Mouse (Mus musculus) limb, embryonic 13.5 days (tissue): ENCODE measurements at regions not wholly inside any gene's neighbourhood (a gene's known extent, or its start where the extent isn't known, plus 50 kb on each side); places are given as distances from the start of the nearest gene placed in this dataset.

Experiments used
- ATAC-seq: fragments of 200-750 bp; cut with Nextera tagmentation; 2 replicates; pipeline ENCODE4 v1.8.0; 2017; ENCODE audit warnings: low read depth, moderate number of reproducible peaks, moderate TSS enrichment; ENCODE audit not compliant: low FRiP score
- H3K27ac ChIP-seq: fragments of 300-500 bp; sonication (generic); 2 replicates; pipeline ENCODE4 v1.5.1; 2015; ENCODE audit warnings: inconsistent platforms, mild to moderate bottlenecking, moderate library complexity
- H3K27me3 ChIP-seq: fragments of 300-500 bp; sonication (generic); 2 replicates; pipeline ENCODE4 v1.6.1; 2015; ENCODE audit warnings: mild to moderate bottlenecking, inconsistent platforms
- H3K36me3 ChIP-seq: fragments of 300-500 bp; sonication (generic); 2 replicates; pipeline ENCODE4 v1.6.1; 2015; ENCODE audit warnings: inconsistent platforms, mild to moderate bottlenecking, moderate library complexity
- H3K4me1 ChIP-seq: fragments of 300-500 bp; sonication (generic); 2 replicates; pipeline ENCODE4 v1.6.1; 2015; ENCODE audit warnings: inconsistent platforms
- H3K4me2 ChIP-seq: fragments of 300-500 bp; sonication (generic); replicated peaks from 2 replicates; pipeline ENCODE4 v1.6.1; 2015; ENCODE audit warnings: inconsistent platforms, mild to moderate bottlenecking, moderate library complexity
- H3K4me3 ChIP-seq: fragments of 300-500 bp; sonication (generic); 2 replicates; pipeline ENCODE4 v1.5.1; 2015; ENCODE audit warnings: moderate library complexity, mild to moderate bottlenecking, inconsistent platforms
- H3K9ac ChIP-seq: fragments of 300-500 bp; sonication (generic); 2 replicates; pipeline ENCODE4 v1.6.1; 2015; ENCODE audit warnings: mild to moderate bottlenecking, inconsistent platforms
- H3K9me3 ChIP-seq: fragments of 300-500 bp; sonication (generic); 2 replicates; pipeline ENCODE4 v1.6.1; 2016; ENCODE audit warnings: inconsistent platforms
- WGBS: fragments of 180-500 bp; shearing (Covaris S2); methylation state at CpG from one replicate; pipeline ENCODE4 v1.1.7; 2015; 5-methylcytosine and 5-hydroxymethylcytosine counted together

- peaks cover 58% of the 10 kb centered on the region for H3K4me1 ChIP-seq
- H3K9me3 ChIP-seq: no peaks in the 10 kb centered on the region
- H3K9ac ChIP-seq: no peak overlapping the region
- H3K36me3 ChIP-seq: no peaks in the 10 kb centered on the region
- ATAC-seq: no peak
- H3K4me2 ChIP-seq: no peak overlapping the region
- WGBS: 32% methylated on average over 2 of the region's 2 CpGs
- H3K27me3 ChIP-seq: 0 out of 2 replicates have a peak, but pooled peaks cover 3% of the 10 kb centered on the region
- peak overlapping the region; percentile 6; the same call in 1 of the 2 replicates for H3K27ac ChIP-seq
- no peak overlapping the region for H3K4me3 ChIP-seq
Observed at GRCm38 (mm10) chr16:29774949-29775348, 195.8 kb downstream of the Opa1 start.

GRCm38 (mm10) chr16:29775879-29776278, 196.7 kb downstream of the Opa1 start:
- Histone ChIP-seq H3K27me3 (0 out of 2 replicates have a peak, but pooled peaks cover 3% of the 10 kb centered on the region), H3K36me3 (no peaks in the 10 kb centered on the region), H3K4me1 (peaks cover 52% of the 10 kb centered on the region), H3K4me2 (no peak overlapping the region), H3K9me3 (no peaks in the 10 kb centered on the region), H3K4me3 (no peak overlapping the region), H3K27ac (no peak overlapping the region), H3K9ac (no peak overlapping the region)
- no peak for ATAC-seq
- 67% methylated on average over 5 of the region's 5 CpGs for WGBS

DNA sequence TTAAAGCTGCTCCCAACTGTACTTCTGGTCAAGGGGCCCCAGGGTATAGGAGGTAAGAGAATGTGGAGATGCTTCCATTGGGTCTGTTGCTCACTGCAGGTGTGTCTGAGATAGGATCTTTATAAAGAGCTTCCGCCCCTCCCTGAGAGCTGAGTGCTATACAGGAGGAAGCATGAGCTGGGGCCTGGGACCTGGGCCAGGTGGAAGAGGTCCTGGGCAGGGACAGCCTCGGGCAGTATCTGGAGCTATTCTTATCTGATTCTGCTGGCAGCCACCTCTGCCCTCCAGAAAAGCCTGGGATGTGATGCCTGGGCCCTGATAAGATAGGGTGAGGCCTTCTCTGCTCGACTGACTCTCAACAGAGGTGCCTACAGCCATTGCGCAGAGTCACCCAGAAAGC, 203.3 kb downstream of the Opa1 start:
- H3K27me3 ChIP-seq: no peaks in the 10 kb centered on the region
- peaks cover 6% of the 10 kb centered on the region for H3K9me3 ChIP-seq
- no peak overlapping the region for H3K9ac ChIP-seq
- H3K27ac ChIP-seq: no peak overlapping the region
- 71% methylated on average over 4 of the region's 4 CpGs for WGBS
- H3K4me1 ChIP-seq: peaks cover 4% of the 10 kb centered on the region; the same call in 1 of the 2 replicates
- H3K4me3 ChIP-seq: no peak overlapping the region
- no peak overlapping the region for H3K4me2 ChIP-seq
- no peak for ATAC-seq
- no peaks in the 10 kb centered on the region for H3K36me3 ChIP-seq

GRCm38 (mm10) chr16:29785114-29785513, 206.0 kb downstream of the Opa1 start:
- no peak for ATAC-seq
- Histone ChIP-seq H3K9me3 (peaks cover 6% of the 10 kb centered on the region), H3K4me2 (no peak overlapping the region), H3K36me3 (no peaks in the 10 kb centered on the region), H3K4me1 (peaks cover 6% of the 10 kb centered on the region), H3K4me3 (no peak overlapping the region), H3K27me3 (0 out of 2 replicates have a peak, but pooled peaks cover 3% of the 10 kb centered on the region), H3K27ac (no peak overlapping the region), H3K9ac (no peak overlapping the region)
- 99% methylated on average over 3 of the region's 3 CpGs for WGBS

GRCm38 (mm10) chr16:29786540-29786939, 207.4 kb downstream of the Opa1 start:
- no peak for ATAC-seq
- H3K36me3 ChIP-seq: no peaks in the 10 kb centered on the region
- H3K27ac ChIP-seq: no peak overlapping the region
- no peak overlapping the region for H3K4me3 ChIP-seq
- peaks cover 6% of the 10 kb centered on the region for H3K4me1 ChIP-seq
- H3K27me3 ChIP-seq: 0 out of 2 replicates have a peak, but pooled peaks cover 3% of the 10 kb centered on the region
- H3K4me2 ChIP-seq: no peak overlapping the region
- 84% methylated on average over 8 of the region's 8 CpGs for WGBS
- H3K9me3 ChIP-seq: peaks cover 6% of the 10 kb centered on the region
- H3K9ac ChIP-seq: no peak overlapping the region

DNA sequence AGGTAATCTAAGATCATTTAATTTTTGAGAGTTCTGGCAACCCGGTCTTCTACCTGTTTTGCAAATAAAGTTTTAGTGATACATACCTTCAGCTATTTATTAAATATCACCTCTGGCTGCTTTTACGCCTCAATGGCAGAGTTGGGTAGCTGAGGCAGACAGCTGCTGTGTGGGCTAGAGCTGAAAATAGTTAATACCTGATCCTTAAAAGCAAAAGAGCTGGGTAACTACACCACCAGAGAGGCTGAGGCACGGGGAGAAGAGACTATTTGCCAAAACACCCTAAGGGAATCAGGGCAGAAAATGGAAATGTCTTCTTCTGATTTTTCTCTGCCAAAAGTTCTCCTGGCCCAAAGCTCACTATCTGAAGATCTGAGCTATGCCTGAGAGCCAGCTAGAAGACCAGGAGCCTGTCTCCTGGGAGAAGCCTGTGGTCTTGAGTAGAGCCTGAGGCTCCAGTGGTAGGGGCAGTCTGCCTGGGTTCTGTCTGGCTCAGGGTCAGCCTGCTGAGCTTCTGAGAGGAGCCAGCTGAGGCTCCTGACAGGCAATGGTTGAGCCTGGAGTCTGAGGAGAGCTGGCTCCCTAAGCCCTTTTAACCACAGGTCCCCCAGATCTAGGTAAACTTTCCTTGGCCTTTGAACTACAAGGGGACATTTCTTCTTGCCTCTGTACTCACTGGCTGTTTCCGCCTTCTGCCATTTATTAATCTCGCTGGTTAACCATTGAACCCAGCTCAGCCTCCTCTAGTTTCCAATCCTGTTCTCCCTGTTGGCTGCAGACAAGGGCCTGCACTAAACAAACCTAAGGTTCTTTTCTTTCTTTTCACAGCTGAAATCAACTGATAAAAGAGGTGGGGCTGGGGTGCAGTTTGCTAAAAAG, 208.7 kb downstream of the Opa1 start:
- H3K9me3 ChIP-seq: peaks cover 6% of the 10 kb centered on the region
- 67% methylated on average over 5 of the region's 5 CpGs for WGBS
- no peak overlapping the region for H3K27ac ChIP-seq
- no peak for ATAC-seq
- H3K36me3 ChIP-seq: no peaks in the 10 kb centered on the region
- no peak overlapping the region for H3K4me2 ChIP-seq
- H3K27me3 ChIP-seq: 0 out of 2 replicates have a peak, but pooled peaks cover 3% of the 10 kb centered on the region
- no peak overlapping the region for H3K9ac ChIP-seq
- no peak overlapping the region for H3K4me3 ChIP-seq
- peaks cover 6% of the 10 kb centered on the region for H3K4me1 ChIP-seq

DNA sequence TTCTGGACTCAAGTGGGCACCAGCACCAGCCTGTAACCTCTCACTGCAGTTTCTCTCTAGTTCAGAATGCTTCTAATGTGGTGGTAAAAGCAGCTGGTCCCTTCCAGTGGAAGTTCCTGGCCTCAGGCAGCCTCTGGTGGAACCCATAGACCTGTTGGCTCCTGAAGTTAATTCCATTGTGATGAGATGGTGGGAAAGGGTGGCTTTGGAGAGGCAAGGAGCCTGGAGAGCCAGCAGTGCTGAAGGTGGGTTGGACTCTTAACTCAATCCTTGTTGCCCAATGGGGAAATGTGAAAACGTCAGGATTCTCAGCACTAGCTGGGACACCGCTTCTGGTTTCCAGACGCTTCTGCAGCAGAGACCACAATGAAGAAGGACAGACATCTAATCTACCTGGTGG, 210.9 kb downstream of the Opa1 start:
- Histone ChIP-seq H3K4me1 (peaks cover 6% of the 10 kb centered on the region), H3K9ac (no peak overlapping the region), H3K36me3 (no peaks in the 10 kb centered on the region), H3K27me3 (0 out of 2 replicates have a peak, but pooled peaks cover 3% of the 10 kb centered on the region), H3K4me3 (no peak overlapping the region), H3K4me2 (no peak overlapping the region), H3K9me3 (peaks cover 5% of the 10 kb centered on the region), H3K27ac (no peak overlapping the region)
- no peak for ATAC-seq
- WGBS: 87% methylated on average over 3 of the region's 3 CpGs

DNA sequence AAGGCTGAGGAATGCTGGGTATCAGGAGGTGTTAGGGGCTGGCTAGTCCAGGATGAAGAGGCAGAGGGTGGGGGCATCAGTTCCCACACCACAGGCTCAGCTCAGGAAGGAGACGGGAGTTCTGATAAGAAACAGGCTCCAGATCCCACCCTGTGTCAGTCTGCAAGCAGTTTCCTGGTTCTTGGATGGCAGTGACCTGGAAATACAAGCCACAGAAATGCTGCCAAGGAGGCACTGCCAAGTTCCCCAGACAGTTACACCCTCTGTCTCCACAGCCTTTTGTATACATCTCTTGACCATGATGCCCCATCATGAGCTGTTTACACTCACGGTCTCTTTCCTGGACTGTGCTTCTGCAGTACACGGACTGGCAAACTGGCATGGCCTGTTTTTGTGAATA, 220.1 kb downstream of the Opa1 start:
- Histone ChIP-seq H3K9ac (no peak overlapping the region), H3K4me3 (no peak overlapping the region), H3K27me3 (no peaks in the 10 kb centered on the region), H3K4me1 (peaks cover 27% of the 10 kb centered on the region), H3K9me3 (no peaks in the 10 kb centered on the region), H3K27ac (no peak overlapping the region), H3K36me3 (no peaks in the 10 kb centered on the region), H3K4me2 (no peak overlapping the region)
- ATAC-seq: no peak
- 71% methylated on average over 3 of the region's 3 CpGs for WGBS

DNA sequence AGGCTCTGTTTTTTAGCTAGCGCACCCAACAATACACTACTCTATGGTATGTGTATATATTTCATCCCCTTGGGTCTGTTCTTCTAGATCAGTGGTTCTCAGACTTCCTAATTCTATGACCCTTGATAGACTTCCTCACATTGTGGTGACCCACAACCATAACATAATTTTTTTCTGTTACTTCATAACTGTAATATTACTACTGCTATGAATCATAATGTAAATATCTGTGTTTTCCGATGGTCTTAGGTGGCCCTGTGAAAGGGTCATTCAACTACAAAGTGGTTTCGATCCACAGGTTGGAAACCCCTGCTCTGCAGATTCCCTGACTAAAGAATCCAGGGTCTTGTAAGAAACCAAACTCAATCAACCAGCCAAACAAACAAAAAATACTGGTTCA, 220.8 kb downstream of the Opa1 start:
- no peaks in the 10 kb centered on the region for H3K9me3 ChIP-seq
- H3K9ac ChIP-seq: no peak overlapping the region
- H3K27ac ChIP-seq: no peak overlapping the region
- no peaks in the 10 kb centered on the region for H3K36me3 ChIP-seq
- ATAC-seq: no peak
- H3K4me3 ChIP-seq: no peak overlapping the region
- H3K4me2 ChIP-seq: no peak overlapping the region
- H3K27me3 ChIP-seq: no peaks in the 10 kb centered on the region
- 65% methylated on average over 3 of the region's 3 CpGs for WGBS
- H3K4me1 ChIP-seq: peaks cover 27% of the 10 kb centered on the region

- ATAC-seq: no peak
- Histone ChIP-seq H3K36me3 (no peaks in the 10 kb centered on the region), H3K27me3 (peaks cover 3% of the 10 kb centered on the region; the same call in 1 of the 2 replicates), H3K4me3 (no peak overlapping the region), H3K4me1 (peaks cover 27% of the 10 kb centered on the region), H3K4me2 (no peak overlapping the region), H3K9me3 (no peaks in the 10 kb centered on the region), H3K27ac (no peak overlapping the region), H3K9ac (no peak overlapping the region)
- 18% methylated on average over 2 of the region's 2 CpGs for WGBS
Observed at GRCm38 (mm10) chr16:29800457-29800856, 221.3 kb downstream of the Opa1 start.

GRCm38 (mm10) chr16:29802085-29802484, 223.0 kb downstream of the Opa1 start:
- Histone ChIP-seq H3K27me3 (peaks cover 5% of the 10 kb centered on the region; the same call in 1 of the 2 replicates), H3K27ac (no peak overlapping the region), H3K4me3 (no peak overlapping the region), H3K4me1 (peaks cover 26% of the 10 kb centered on the region), H3K36me3 (no peaks in the 10 kb centered on the region), H3K9ac (no peak overlapping the region), H3K4me2 (no peak overlapping the region), H3K9me3 (no peaks in the 10 kb centered on the region)
- 84% methylated on average over 7 of the region's 7 CpGs for WGBS
- ATAC-seq: no peak

DNA sequence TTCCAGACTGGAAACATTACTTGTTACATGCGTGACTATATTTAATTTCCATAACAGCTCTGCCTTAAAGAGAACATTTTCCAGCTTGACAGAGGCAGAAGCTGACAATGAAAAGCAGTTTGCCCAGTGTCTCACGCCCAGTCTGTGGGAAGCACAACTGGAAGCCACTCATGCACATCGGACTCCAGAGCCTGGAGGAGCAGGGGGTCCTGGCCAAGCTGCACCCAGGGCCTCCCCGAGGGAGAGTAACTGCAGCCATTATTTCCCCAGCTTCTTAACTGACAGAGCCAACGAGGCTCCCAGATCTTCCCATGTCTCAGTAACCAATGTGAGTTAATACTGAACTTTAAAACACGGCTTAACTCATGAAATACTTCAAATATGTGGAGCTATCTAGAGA, 223.5 kb downstream of the Opa1 start:
- Histone ChIP-seq H3K4me3 (no peak overlapping the region), H3K27ac (no peak overlapping the region; the same call in 1 of the 2 replicates), H3K4me1 (peaks cover 22% of the 10 kb centered on the region), H3K27me3 (peaks cover 5% of the 10 kb centered on the region; the same call in 1 of the 2 replicates), H3K4me2 (no peak overlapping the region), H3K36me3 (no peaks in the 10 kb centered on the region), H3K9ac (no peak overlapping the region), H3K9me3 (no peaks in the 10 kb centered on the region)
- 59% methylated on average over 6 of the region's 6 CpGs for WGBS
- no peak for ATAC-seq
